Mouse (Mus musculus) liver, postnatal 0 days (tissue): Measurements from ENCODE around the gene Sez6.

ENCODE experiments used
- CTCF ChIP-seq: sonication (generic); IDR thresholded peaks from 2 replicates; pipeline ENCODE4 v1.5.1; 2016; ENCODE audit warnings: antibody characterized with exemption, low read depth
- EP300 ChIP-seq: IDR thresholded peaks from 2 replicates; pipeline ENCODE4 v1.6.1; 2016; ENCODE audit warnings: antibody characterized with exemption, low read depth, mild to moderate bottlenecking

GRCm38 (mm10) chr11:77914598-77915260 lies 15.9 kb upstream of the Sez6 start:
- TF ChIP-seq CTCF (no peak), EP300 (no peak)
